Mouse (Mus musculus): ENCODE measurements around the gene Rnf144b. TPM values are rescaled to one million over a fixed set of nuclear protein-coding genes. Genes with fewer than 3 reads are reported as not detected.
A peak's percentile ranks its signal among the peaks of the same experiment; 100 is the strongest.

The Rnf144b gene
- polyA plus RNA-seq, 1 experiment from 2014 or later = 2.3 TPM

DNA sequence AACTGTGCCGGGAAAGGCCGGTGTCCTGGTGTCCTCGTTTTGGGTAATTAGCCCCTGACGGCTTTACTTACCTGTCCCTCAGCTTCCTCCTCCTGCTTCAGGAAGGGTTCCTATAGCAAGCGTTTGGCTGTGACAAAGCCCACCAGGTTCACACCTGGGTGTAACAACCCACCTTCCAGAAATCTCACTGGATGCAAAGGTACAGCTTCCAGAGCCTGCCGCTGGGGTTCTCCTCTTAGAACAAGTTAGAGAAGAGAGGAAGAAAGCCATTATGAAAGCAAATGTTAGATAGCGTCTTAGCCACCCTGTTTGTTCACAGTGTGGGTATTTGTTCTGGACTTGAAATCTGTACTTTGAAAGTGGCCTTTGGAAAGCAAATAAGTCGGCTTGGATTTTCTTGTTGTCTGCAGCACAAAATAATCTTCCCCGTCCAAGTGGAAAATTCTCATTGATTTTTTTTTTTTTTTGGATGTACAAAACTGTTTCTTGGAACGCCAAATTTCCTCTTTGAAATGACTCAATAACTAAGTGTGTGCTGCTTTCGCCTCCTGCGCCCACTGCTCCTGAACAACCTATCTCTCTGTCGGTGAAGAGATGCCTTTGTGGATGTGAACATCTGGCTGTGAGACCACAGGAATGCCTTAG lies 124.8 kb downstream of the Rnf144b start:
- no peak for ATAC-seq (ENCODE audit: insufficient number of reproducible peaks, insufficient read depth, low FRiP score, low read depth)
- H3K4me1 ChIP-seq (ENCODE audit: control insufficient read depth in 2 of 2, insufficient read depth in 2 of 2, low read length in 2 of 2) = peaks cover 22 to 35% of the 10 kb centered on the region in 2 experiments
- H3K36me3 ChIP-seq (ENCODE audit: control insufficient read depth, insufficient read depth, low read length) = peaks cover 14% of the 10 kb centered on the region; the same call in 1 of the 2 replicates
- no peak overlapping the region for H3K4me3 ChIP-seq (ENCODE audit: control insufficient read depth in 1 of 2, insufficient read depth in 1 of 2, low read depth in 1 of 2, low read length in 2 of 2)
- H3K9ac ChIP-seq (ENCODE audit: low read length) = no peak overlapping the region
- no peak overlapping the region for H3K4me2 ChIP-seq (ENCODE audit: low read length)
- no peaks in the 10 kb centered on the region; the same call in 1 of the 2 replicates for H3K9me3 ChIP-seq (ENCODE audit: control insufficient read depth, low read length)
- no peaks in the 10 kb centered on the region for H3K27me3 ChIP-seq (ENCODE audit: control insufficient read depth, insufficient read depth, low read length)
- 62% methylated on average over 13 of the region's 13 CpGs for WGBS
- no peak overlapping the region for H3K27ac ChIP-seq (replicated peaks in 1 of 2; ENCODE audit: control insufficient read depth in 1 of 2, insufficient read depth in 1 of 2, low read depth in 2 of 2, low read length in 2 of 2)

DNA sequence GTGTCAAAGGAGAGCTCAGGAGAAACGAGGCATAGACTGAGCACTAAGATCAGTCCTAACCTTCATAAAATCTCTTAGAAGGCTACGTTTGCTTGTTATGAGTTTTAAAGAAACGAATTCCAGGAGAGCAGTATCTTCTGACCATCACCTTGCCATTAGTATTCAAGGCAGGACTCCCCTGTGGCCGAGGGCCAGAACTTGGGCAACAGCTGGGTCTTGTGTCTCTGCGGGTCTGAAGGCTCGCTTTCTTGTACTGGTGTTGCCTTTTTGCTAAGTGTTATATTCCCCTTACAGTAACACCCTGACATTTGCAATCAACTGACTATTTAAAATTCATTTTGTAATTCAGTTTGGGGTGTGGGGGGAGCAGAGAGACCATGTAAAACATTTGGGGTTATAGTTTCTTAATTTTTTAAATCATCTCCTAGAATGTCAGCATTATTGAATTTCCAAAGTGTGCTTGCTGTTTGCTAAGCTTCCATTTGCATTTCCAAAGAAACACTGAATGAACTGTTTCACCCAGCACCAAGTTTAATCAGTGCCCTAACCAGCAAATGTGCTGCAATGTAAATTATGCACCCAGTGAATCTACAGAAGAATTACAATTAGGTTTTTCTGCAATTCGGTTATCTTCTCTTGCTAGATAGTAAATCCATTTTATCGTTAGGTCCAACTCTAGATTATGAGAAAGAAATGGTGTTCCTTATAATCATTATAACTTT lies 126.0 kb downstream of the Rnf144b start:
- Histone ChIP-seq H3K9me3 (ENCODE audit: control insufficient read depth, low read length) (no peaks in the 10 kb centered on the region; the same call in 1 of the 2 replicates), H3K9ac (ENCODE audit: low read length) (no peak overlapping the region), H3K27ac (replicated peaks in 1 of 2; ENCODE audit: control insufficient read depth in 1 of 2, insufficient read depth in 1 of 2, low read depth in 2 of 2, low read length in 2 of 2) (no peak overlapping the region), H3K4me1 (ENCODE audit: control insufficient read depth in 2 of 2, insufficient read depth in 2 of 2, low read length in 2 of 2) (peaks cover 22 to 35% of the 10 kb centered on the region in 2 experiments), H3K27me3 (ENCODE audit: control insufficient read depth, insufficient read depth, low read length) (no peaks in the 10 kb centered on the region), H3K36me3 (ENCODE audit: control insufficient read depth, insufficient read depth, low read length) (peaks cover 8% of the 10 kb centered on the region; the same call in 1 of the 2 replicates), H3K4me2 (ENCODE audit: low read length) (no peak overlapping the region), H3K4me3 (ENCODE audit: control insufficient read depth in 1 of 2, insufficient read depth in 1 of 2, low read depth in 1 of 2, low read length in 2 of 2) (no peak overlapping the region)
- no peak for ATAC-seq (ENCODE audit: insufficient number of reproducible peaks, insufficient read depth, low FRiP score, low read depth)
- WGBS = 85% methylated on average over 8 of the region's 8 CpGs

DNA sequence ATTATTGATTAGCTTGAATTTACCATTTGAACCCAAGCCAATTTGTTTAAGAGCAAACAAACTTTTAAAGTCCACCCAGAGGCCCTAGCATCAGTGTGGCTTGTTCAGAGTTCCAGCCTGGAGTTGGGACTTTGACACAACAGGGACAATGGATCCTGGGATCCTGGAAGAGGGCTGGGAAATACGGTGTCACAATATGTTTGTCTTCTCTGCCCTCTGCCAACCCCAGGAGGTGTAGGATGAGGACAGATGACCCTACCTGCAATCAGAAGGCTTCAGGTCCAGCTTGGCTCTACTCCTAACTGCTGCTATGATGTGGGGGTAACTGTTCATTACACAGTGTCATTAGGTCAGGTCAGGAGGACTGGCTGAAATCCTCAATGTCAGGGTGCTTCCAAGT lies 128.2 kb downstream of the Rnf144b start:
- H3K27ac ChIP-seq (replicated peaks in 1 of 2; ENCODE audit: control insufficient read depth in 1 of 2, insufficient read depth in 1 of 2, low read depth in 2 of 2, low read length in 2 of 2) = peak overlapping the region; percentile 3 to 25; a peak in 1 of 4 replicates
- WGBS = 77% methylated on average over 1 of the region's 1 CpGs
- H3K4me1 ChIP-seq (ENCODE audit: control insufficient read depth in 2 of 2, insufficient read depth in 2 of 2, low read length in 2 of 2) = peaks cover 9 to 16% of the 10 kb centered on the region in 2 experiments
- H3K36me3 ChIP-seq (ENCODE audit: control insufficient read depth, insufficient read depth, low read length) = no peaks in the 10 kb centered on the region
- no peaks in the 10 kb centered on the region for H3K9me3 ChIP-seq (ENCODE audit: control insufficient read depth, low read length)
- no peak overlapping the region for H3K9ac ChIP-seq (ENCODE audit: low read length)
- H3K4me3 ChIP-seq (ENCODE audit: control insufficient read depth in 1 of 2, insufficient read depth in 1 of 2, low read depth in 1 of 2, low read length in 2 of 2) = no peak overlapping the region
- H3K4me2 ChIP-seq (ENCODE audit: low read length) = no peak overlapping the region
- ATAC-seq (ENCODE audit: insufficient number of reproducible peaks, insufficient read depth, low FRiP score, low read depth) = no peak
- H3K27me3 ChIP-seq (ENCODE audit: control insufficient read depth, insufficient read depth, low read length) = no peaks in the 10 kb centered on the region

DNA sequence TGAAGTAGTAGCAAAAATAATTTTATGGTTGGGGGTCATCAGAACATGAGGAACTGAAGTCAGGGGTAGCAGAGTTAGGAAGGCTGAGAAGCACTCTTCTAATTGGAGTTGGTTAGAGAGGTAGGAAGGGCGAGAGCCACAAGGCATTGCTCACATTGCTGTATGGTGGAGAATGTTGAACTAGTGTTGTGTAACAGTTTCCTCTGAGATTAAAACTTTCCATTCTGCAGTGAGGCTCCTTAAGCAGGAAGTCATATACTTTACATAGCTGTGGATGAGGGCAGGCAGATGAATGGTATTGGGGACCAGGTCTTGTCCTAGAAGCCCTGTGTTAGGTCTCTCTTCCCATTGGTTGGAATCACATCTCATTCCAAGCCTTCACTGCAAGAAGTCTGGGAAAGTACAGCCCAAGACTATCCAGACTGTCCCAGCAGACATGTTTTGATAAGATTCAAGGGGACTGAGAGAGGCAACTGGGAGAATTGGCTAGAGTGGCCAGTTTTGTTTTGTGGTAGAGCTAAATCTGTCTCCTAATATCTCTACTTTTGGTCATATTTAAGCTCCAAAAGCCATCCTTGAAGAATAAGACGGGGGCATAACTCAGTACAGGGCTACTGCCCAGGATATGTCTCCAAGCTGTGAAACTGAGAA lies 128.8 kb downstream of the Rnf144b start:
- 77% methylated on average over 2 of the region's 2 CpGs for WGBS
- peaks cover 9 to 10% of the 10 kb centered on the region in 2 experiments; a peak in 2 of 4 replicates for H3K4me1 ChIP-seq (ENCODE audit: control insufficient read depth in 2 of 2, insufficient read depth in 2 of 2, low read length in 2 of 2)
- H3K4me2 ChIP-seq (ENCODE audit: low read length) = no peak overlapping the region
- no peaks in the 10 kb centered on the region for H3K9me3 ChIP-seq (ENCODE audit: control insufficient read depth, low read length)
- H3K4me3 ChIP-seq (ENCODE audit: control insufficient read depth in 1 of 2, insufficient read depth in 1 of 2, low read depth in 1 of 2, low read length in 2 of 2) = no peak overlapping the region
- H3K27ac ChIP-seq (replicated peaks in 1 of 2; ENCODE audit: control insufficient read depth in 1 of 2, insufficient read depth in 1 of 2, low read depth in 2 of 2, low read length in 2 of 2) = peak overlapping the region; percentile 3 to 25; a peak in 1 of 4 replicates
- no peak; the same call in 1 of the 2 replicates for ATAC-seq (ENCODE audit: insufficient number of reproducible peaks, insufficient read depth, low FRiP score, low read depth)
- no peaks in the 10 kb centered on the region for H3K36me3 ChIP-seq (ENCODE audit: control insufficient read depth, insufficient read depth, low read length)
- H3K27me3 ChIP-seq (ENCODE audit: control insufficient read depth, insufficient read depth, low read length) = no peaks in the 10 kb centered on the region
- no peak overlapping the region for H3K9ac ChIP-seq (ENCODE audit: low read length)

DNA sequence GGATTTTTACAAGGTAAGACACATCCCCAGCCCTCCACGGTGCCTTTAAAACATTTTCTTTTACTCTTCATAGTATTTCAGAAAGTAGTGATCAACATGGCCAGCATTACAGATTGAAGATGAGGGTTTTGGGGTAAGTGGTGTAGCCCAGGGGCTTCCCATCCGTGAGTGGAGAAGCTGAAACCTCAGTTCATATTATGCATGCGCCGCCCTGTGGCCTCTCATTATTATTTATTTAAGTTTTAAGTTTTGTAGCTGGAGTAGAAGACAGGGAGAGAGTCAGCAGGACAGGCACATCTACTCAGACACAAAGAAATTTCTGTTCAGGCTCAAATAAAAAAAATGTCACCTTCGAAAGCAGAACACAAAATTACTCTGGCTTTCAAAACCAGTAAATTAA lies 131.3 kb downstream of the Rnf144b start:
- no peak overlapping the region for H3K4me2 ChIP-seq (ENCODE audit: low read length)
- no peaks in the 10 kb centered on the region for H3K27me3 ChIP-seq (ENCODE audit: control insufficient read depth, insufficient read depth, low read length)
- ATAC-seq (ENCODE audit: insufficient number of reproducible peaks, insufficient read depth, low FRiP score, low read depth) = no peak
- WGBS = 74% methylated on average over 5 of the region's 5 CpGs
- H3K4me3 ChIP-seq (ENCODE audit: control insufficient read depth in 1 of 2, insufficient read depth in 1 of 2, low read depth in 1 of 2, low read length in 2 of 2) = no peak overlapping the region
- no peak overlapping the region for H3K9ac ChIP-seq (ENCODE audit: low read length)
- H3K4me1 ChIP-seq (ENCODE audit: control insufficient read depth in 2 of 2, insufficient read depth in 2 of 2, low read length in 2 of 2) = peaks cover 11 to 13% of the 10 kb centered on the region in 2 experiments
- no peaks in the 10 kb centered on the region for H3K9me3 ChIP-seq (ENCODE audit: control insufficient read depth, low read length)
- no peaks in the 10 kb centered on the region for H3K36me3 ChIP-seq (ENCODE audit: control insufficient read depth, insufficient read depth, low read length)
- no peak overlapping the region for H3K27ac ChIP-seq (replicated peaks in 1 of 2; ENCODE audit: control insufficient read depth in 1 of 2, insufficient read depth in 1 of 2, low read depth in 2 of 2, low read length in 2 of 2)

DNA sequence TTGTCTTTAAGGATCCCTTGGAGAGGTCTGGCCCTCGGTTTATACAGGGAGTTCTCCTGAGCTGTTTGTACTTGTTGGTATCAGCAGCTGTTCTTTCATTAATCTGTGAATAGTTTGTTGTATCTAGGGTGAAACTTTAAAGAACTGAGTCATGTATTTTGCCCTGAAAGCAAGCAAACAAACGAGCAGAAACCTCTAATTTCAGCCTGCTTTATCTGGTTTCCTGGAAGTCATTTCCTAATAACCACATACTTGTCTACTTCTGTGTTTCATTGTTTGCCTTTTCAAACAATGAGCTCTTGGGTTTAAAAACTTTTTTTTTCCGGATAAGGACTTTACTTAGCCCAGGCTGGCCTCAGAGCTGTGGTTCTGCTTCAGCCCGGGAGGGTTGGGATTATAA lies 136.8 kb downstream of the Rnf144b start:
- WGBS = 50% methylated on average over 4 of the region's 4 CpGs
- Histone ChIP-seq H3K9ac (ENCODE audit: low read length) (no peak overlapping the region), H3K27me3 (ENCODE audit: control insufficient read depth, insufficient read depth, low read length) (no peaks in the 10 kb centered on the region), H3K4me1 (ENCODE audit: control insufficient read depth in 2 of 2, insufficient read depth in 2 of 2, low read length in 2 of 2) (peaks cover 12 to 13% of the 10 kb centered on the region in 2 experiments), H3K9me3 (ENCODE audit: control insufficient read depth, low read length) (no peaks in the 10 kb centered on the region), H3K4me3 (ENCODE audit: control insufficient read depth in 1 of 2, insufficient read depth in 1 of 2, low read depth in 1 of 2, low read length in 2 of 2) (no peak overlapping the region), H3K27ac (replicated peaks in 1 of 2; ENCODE audit: control insufficient read depth in 1 of 2, insufficient read depth in 1 of 2, low read depth in 2 of 2, low read length in 2 of 2) (no peak overlapping the region), H3K36me3 (ENCODE audit: control insufficient read depth, insufficient read depth, low read length) (no peaks in the 10 kb centered on the region), H3K4me2 (ENCODE audit: low read length) (no peak overlapping the region)
- ATAC-seq (ENCODE audit: insufficient number of reproducible peaks, insufficient read depth, low FRiP score, low read depth) = no peak

DNA sequence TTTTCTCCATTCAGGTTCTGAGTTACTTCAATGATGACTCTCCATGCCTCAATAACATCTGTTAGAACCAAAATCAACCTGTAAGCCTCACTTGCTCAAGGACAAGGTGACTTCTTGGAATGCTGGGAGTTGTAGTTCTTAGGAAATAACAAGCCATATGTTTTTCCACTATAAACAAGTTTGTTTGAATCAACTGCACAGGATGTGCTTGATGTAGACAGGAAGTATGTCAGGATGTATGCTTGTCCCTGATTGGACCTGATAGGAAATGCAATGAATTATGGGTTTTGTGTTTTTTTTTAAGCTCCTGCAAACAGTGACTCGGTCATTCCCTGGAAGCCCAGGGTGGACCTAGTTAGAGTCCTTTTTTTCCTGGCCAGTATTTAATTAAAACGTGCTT lies 139.5 kb downstream of the Rnf144b start:
- no peaks in the 10 kb centered on the region for H3K36me3 ChIP-seq (ENCODE audit: control insufficient read depth, insufficient read depth, low read length)
- H3K9me3 ChIP-seq (ENCODE audit: control insufficient read depth, low read length) = no peaks in the 10 kb centered on the region
- ATAC-seq (ENCODE audit: insufficient number of reproducible peaks, insufficient read depth, low FRiP score, low read depth) = no peak
- no peak overlapping the region for H3K27ac ChIP-seq (replicated peaks in 1 of 2; ENCODE audit: control insufficient read depth in 1 of 2, insufficient read depth in 1 of 2, low read depth in 2 of 2, low read length in 2 of 2)
- WGBS = 64% methylated on average over 2 of the region's 2 CpGs
- H3K27me3 ChIP-seq (ENCODE audit: control insufficient read depth, insufficient read depth, low read length) = no peaks in the 10 kb centered on the region
- H3K4me1 ChIP-seq (ENCODE audit: control insufficient read depth in 2 of 2, insufficient read depth in 2 of 2, low read length in 2 of 2) = peaks cover 12 to 13% of the 10 kb centered on the region in 2 experiments
- H3K4me3 ChIP-seq (ENCODE audit: control insufficient read depth in 1 of 2, insufficient read depth in 1 of 2, low read depth in 1 of 2, low read length in 2 of 2) = no peak overlapping the region
- H3K9ac ChIP-seq (ENCODE audit: low read length) = no peak overlapping the region
- H3K4me2 ChIP-seq (ENCODE audit: low read length) = no peak overlapping the region
